Mouse (Mus musculus): ENCODE measurements around the gene Cldn10. TPM values are rescaled to one million over a fixed set of nuclear protein-coding genes. Genes with fewer than 3 reads are reported as not detected.

Cldn10 gene
- polyA plus RNA-seq, 1 experiment from 2014 or later = 1.9 TPM

DNA sequence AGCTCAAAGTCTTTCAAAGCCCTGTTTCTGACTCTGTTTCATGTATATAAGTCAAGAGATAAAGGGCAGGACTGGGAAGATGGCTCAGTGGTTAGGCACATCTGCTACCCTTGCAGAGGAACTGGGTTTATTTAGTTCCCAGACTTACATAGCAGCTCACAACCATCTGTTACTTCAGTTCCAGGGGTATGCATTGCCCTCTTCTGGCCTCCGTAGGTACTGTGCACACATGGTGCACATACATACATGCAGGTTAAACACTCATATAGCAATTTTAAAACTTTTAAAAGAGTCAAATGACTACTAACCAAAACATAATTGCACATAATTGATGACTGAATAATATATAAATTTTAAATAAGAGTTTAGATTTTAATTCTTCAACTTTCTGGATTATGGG is 113.2 kb downstream of the Cldn10 start:
- Histone ChIP-seq H3K36me3 (ENCODE audit: control insufficient read depth, insufficient read depth) (peaks cover 20% of the 10 kb centered on the region), H3K27ac (ENCODE audit: low read length) (no peak overlapping the region), H3K9me3 (ENCODE audit: control insufficient read depth, low read length) (no peaks in the 10 kb centered on the region), H3K27me3 (replicated peaks; ENCODE audit: control insufficient read depth, insufficient read depth, low read length) (no peaks in the 10 kb centered on the region), H3K4me3 (replicated peaks; ENCODE audit: low read length) (no peak overlapping the region), H3K4me1 (replicated peaks; ENCODE audit: control insufficient read depth, insufficient read depth, low read length) (peaks cover 8% of the 10 kb centered on the region), H3K9ac (replicated peaks; ENCODE audit: low read depth, low read length) (no peak overlapping the region), H3K4me2 (ENCODE audit: low read length) (no peak overlapping the region)
- no peak for ATAC-seq
- 88% methylated on average over 1 of the region's 1 CpGs for WGBS

DNA sequence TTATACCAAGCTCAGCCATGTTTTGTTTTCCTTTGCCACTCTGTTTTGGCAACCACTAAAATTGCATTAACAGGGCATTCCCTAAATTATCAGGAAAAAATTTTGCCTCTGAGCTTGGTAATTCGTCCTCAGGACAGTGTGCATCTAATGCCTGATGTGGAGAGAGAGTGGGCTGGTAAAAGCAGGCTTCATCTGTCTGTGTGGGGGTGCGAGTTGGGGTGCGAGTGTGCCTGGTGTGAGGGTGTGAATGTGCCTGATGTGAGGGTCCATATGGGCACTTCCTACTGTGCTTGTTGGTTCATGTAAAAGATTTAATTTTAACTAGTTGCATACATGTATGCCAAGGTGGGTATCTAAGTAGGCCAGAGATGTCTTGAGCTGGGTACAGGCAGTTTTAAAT is 115.7 kb downstream of the Cldn10 start:
- H3K9me3 ChIP-seq (ENCODE audit: control insufficient read depth, low read length) = no peaks in the 10 kb centered on the region
- H3K4me1 ChIP-seq (replicated peaks; ENCODE audit: control insufficient read depth, insufficient read depth, low read length) = peaks cover 8% of the 10 kb centered on the region
- H3K4me2 ChIP-seq (ENCODE audit: low read length) = no peak overlapping the region
- no peak overlapping the region for H3K27ac ChIP-seq (ENCODE audit: low read length)
- H3K4me3 ChIP-seq (replicated peaks; ENCODE audit: low read length) = no peak overlapping the region
- no peak for ATAC-seq
- WGBS = 68% methylated on average over 3 of the region's 3 CpGs
- no peak overlapping the region for H3K9ac ChIP-seq (replicated peaks; ENCODE audit: low read depth, low read length)
- peaks cover 33% of the 10 kb centered on the region for H3K36me3 ChIP-seq (ENCODE audit: control insufficient read depth, insufficient read depth)
- no peaks in the 10 kb centered on the region for H3K27me3 ChIP-seq (replicated peaks; ENCODE audit: control insufficient read depth, insufficient read depth, low read length)

GRCm38 (mm10) chr14:118903867-118904562 is 116.3 kb downstream of the Cldn10 start:
- no peak overlapping the region for H3K4me2 ChIP-seq (ENCODE audit: low read length)
- H3K4me3 ChIP-seq (replicated peaks; ENCODE audit: low read length) = no peak overlapping the region
- peaks cover 36% of the 10 kb centered on the region for H3K36me3 ChIP-seq (ENCODE audit: control insufficient read depth, insufficient read depth)
- ATAC-seq = peak; percentile 60
- peaks cover 8% of the 10 kb centered on the region for H3K4me1 ChIP-seq (replicated peaks; ENCODE audit: control insufficient read depth, insufficient read depth, low read length)
- no peaks in the 10 kb centered on the region for H3K27me3 ChIP-seq (replicated peaks; ENCODE audit: control insufficient read depth, insufficient read depth, low read length)
- H3K27ac ChIP-seq (ENCODE audit: low read length) = peak overlapping the region; percentile 34; the same call in 1 of the 2 replicates
- H3K9me3 ChIP-seq (ENCODE audit: control insufficient read depth, low read length) = no peaks in the 10 kb centered on the region
- WGBS = 20% methylated on average over 6 of the region's 6 CpGs
- no peak overlapping the region for H3K9ac ChIP-seq (replicated peaks; ENCODE audit: low read depth, low read length)

DNA sequence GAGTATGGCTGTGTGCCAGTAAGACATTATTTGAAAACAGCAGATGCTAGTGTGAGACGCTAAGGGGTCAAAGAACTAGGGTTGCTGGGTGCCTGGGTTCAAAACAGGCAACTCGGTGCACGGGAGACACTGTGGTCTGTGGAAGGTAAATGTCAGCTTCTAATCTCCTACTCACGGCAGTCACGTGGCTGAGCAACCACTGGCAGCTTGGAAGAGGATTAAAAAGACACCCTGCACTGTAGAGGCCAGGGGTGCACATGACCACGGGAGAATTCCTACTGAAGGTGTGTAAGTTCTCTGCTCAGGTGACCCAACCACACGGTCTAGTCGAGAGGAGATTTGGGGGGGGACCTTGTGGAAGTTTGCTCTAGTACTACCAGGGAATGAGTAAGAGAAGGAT is 119.9 kb downstream of the Cldn10 start:
- H3K4me2 ChIP-seq (ENCODE audit: low read length) = no peak overlapping the region
- 64% methylated on average over 8 of the region's 8 CpGs for WGBS
- H3K9me3 ChIP-seq (ENCODE audit: control insufficient read depth, low read length) = no peaks in the 10 kb centered on the region
- H3K27ac ChIP-seq (ENCODE audit: low read length) = no peak overlapping the region
- no peak overlapping the region for H3K9ac ChIP-seq (replicated peaks; ENCODE audit: low read depth, low read length)
- H3K27me3 ChIP-seq (replicated peaks; ENCODE audit: control insufficient read depth, insufficient read depth, low read length) = no peaks in the 10 kb centered on the region
- H3K4me1 ChIP-seq (replicated peaks; ENCODE audit: control insufficient read depth, insufficient read depth, low read length) = peaks cover 8% of the 10 kb centered on the region
- H3K36me3 ChIP-seq (ENCODE audit: control insufficient read depth, insufficient read depth) = peaks cover 31% of the 10 kb centered on the region
- no peak overlapping the region for H3K4me3 ChIP-seq (replicated peaks; ENCODE audit: low read length)
- ATAC-seq = no peak

- 95% methylated on average over 8 of the region's 8 CpGs for whole genome bisulfite sequencing
- H3K27me3 ChIP-seq (replicated peaks; ENCODE audit: control insufficient read depth, insufficient read depth, low read length) = no peaks in the 10 kb centered on the region
- peaks cover 33% of the 10 kb centered on the region for H3K36me3 ChIP-seq (ENCODE audit: control insufficient read depth, insufficient read depth)
- no peak overlapping the region for H3K4me3 ChIP-seq (replicated peaks; ENCODE audit: low read length)
- no peak for ATAC-seq
- H3K9me3 ChIP-seq (ENCODE audit: control insufficient read depth, low read length) = no peaks in the 10 kb centered on the region
- H3K9ac ChIP-seq (replicated peaks; ENCODE audit: low read depth, low read length) = no peak overlapping the region
- H3K4me1 ChIP-seq (replicated peaks; ENCODE audit: control insufficient read depth, insufficient read depth, low read length) = no peaks in the 10 kb centered on the region
- no peak overlapping the region for H3K4me2 ChIP-seq (ENCODE audit: low read length)
- no peak overlapping the region for H3K27ac ChIP-seq (ENCODE audit: low read length)
These were observed 122.2 kb downstream of the Cldn10 start for GRCm38 (mm10) chr14:118909872-118910271.

GRCm38 (mm10) chr14:118910332-118911222 is 122.9 kb downstream of the Cldn10 start:
- Histone ChIP-seq H3K27ac (ENCODE audit: low read length) (no peak overlapping the region), H3K9me3 (ENCODE audit: control insufficient read depth, low read length) (no peaks in the 10 kb centered on the region), H3K36me3 (ENCODE audit: control insufficient read depth, insufficient read depth) (peaks cover 29% of the 10 kb centered on the region), H3K4me2 (ENCODE audit: low read length) (no peak overlapping the region), H3K4me3 (replicated peaks; ENCODE audit: low read length) (no peak overlapping the region), H3K9ac (replicated peaks; ENCODE audit: low read depth, low read length) (no peak overlapping the region), H3K27me3 (replicated peaks; ENCODE audit: control insufficient read depth, insufficient read depth, low read length) (no peaks in the 10 kb centered on the region), H3K4me1 (replicated peaks; ENCODE audit: control insufficient read depth, insufficient read depth, low read length) (no peaks in the 10 kb centered on the region)
- ATAC-seq = peak; percentile 56
- WGBS = 71% methylated on average over 29 of the region's 29 CpGs

GRCm38 (mm10) chr14:118911521-118911920 is 123.8 kb downstream of the Cldn10 start:
- H3K4me3 ChIP-seq (replicated peaks; ENCODE audit: low read length) = no peak overlapping the region
- no peak for ATAC-seq
- no peaks in the 10 kb centered on the region for H3K27me3 ChIP-seq (replicated peaks; ENCODE audit: control insufficient read depth, insufficient read depth, low read length)
- no peak overlapping the region for H3K27ac ChIP-seq (ENCODE audit: low read length)
- no peak overlapping the region for H3K9ac ChIP-seq (replicated peaks; ENCODE audit: low read depth, low read length)
- no peaks in the 10 kb centered on the region for H3K4me1 ChIP-seq (replicated peaks; ENCODE audit: control insufficient read depth, insufficient read depth, low read length)
- H3K9me3 ChIP-seq (ENCODE audit: control insufficient read depth, low read length) = no peaks in the 10 kb centered on the region
- H3K36me3 ChIP-seq (ENCODE audit: control insufficient read depth, insufficient read depth) = peaks cover 25% of the 10 kb centered on the region
- WGBS = 80% methylated on average over 6 of the region's 6 CpGs
- no peak overlapping the region for H3K4me2 ChIP-seq (ENCODE audit: low read length)

DNA sequence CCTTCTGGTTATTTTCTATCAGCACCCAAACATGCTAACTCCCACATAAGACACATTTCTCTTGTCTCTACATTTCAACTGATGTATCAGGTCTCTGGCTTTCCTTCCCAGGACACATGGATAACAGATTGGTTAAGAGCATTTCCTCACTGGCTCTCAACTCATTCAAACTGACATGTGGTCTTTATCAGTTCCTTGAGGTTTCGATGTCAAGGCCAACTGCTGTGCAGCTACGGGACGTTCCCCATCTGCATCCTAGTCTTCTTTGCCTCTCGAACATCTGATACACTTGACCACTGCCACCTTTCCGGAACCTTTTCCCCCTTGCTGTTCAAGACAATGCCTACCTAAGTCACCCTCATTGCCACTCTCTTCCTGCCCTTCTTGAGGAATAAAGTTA is 125.9 kb downstream of the Cldn10 start:
- no peaks in the 10 kb centered on the region for H3K27me3 ChIP-seq (replicated peaks; ENCODE audit: control insufficient read depth, insufficient read depth, low read length)
- no peak overlapping the region for H3K4me3 ChIP-seq (replicated peaks; ENCODE audit: low read length)
- H3K4me1 ChIP-seq (replicated peaks; ENCODE audit: control insufficient read depth, insufficient read depth, low read length) = no peaks in the 10 kb centered on the region
- H3K36me3 ChIP-seq (ENCODE audit: control insufficient read depth, insufficient read depth) = peaks cover 16% of the 10 kb centered on the region
- ATAC-seq = no peak
- 98% methylated on average over 5 of the region's 5 CpGs for WGBS
- H3K9ac ChIP-seq (replicated peaks; ENCODE audit: low read depth, low read length) = no peak overlapping the region
- no peaks in the 10 kb centered on the region for H3K9me3 ChIP-seq (ENCODE audit: control insufficient read depth, low read length)
- no peak overlapping the region for H3K27ac ChIP-seq (ENCODE audit: low read length)
- H3K4me2 ChIP-seq (ENCODE audit: low read length) = no peak overlapping the region

DNA sequence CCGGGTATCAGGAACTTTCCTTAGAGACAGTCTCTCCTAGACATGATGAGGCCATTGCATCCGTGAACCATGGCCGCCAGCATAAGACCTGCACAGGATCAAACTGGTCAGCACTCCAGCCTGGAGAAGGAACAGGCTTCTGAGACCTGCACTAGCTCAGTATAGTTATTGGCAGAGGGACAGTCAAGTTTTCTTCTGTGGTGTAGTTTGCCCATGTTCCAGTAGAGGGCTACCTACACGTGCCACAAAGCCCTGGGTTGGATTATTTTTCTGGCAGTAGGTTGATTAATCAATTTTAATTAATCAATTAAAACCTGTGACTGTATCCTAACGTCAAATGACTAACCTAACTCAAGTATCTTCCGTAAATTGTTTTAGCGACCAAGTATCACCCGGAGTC is 131.3 kb downstream of the Cldn10 start:
- Histone ChIP-seq H3K27ac (ENCODE audit: low read length) (no peak overlapping the region), H3K27me3 (replicated peaks; ENCODE audit: control insufficient read depth, insufficient read depth, low read length) (no peaks in the 10 kb centered on the region), H3K4me1 (replicated peaks; ENCODE audit: control insufficient read depth, insufficient read depth, low read length) (peaks cover 36% of the 10 kb centered on the region), H3K4me2 (ENCODE audit: low read length) (no peak overlapping the region), H3K36me3 (ENCODE audit: control insufficient read depth, insufficient read depth) (peaks cover 2% of the 10 kb centered on the region), H3K9me3 (ENCODE audit: control insufficient read depth, low read length) (no peaks in the 10 kb centered on the region), H3K4me3 (replicated peaks; ENCODE audit: low read length) (no peak overlapping the region), H3K9ac (replicated peaks; ENCODE audit: low read depth, low read length) (no peak overlapping the region)
- WGBS = 68% methylated on average over 8 of the region's 8 CpGs
- ATAC-seq = no peak

Data from forebrain, embryonic 16.5 days (tissue).